Mouse (Mus musculus) lung, embryonic 14.5 days (tissue): ENCODE results near the gene Xylb. TPM values are rescaled to one million over a fixed set of nuclear protein-coding genes. Genes with fewer than 3 reads are reported as not detected.
A peak's percentile ranks its signal among the peaks of the same experiment; 100 is the strongest.

Experiments
- ATAC-seq: fragments of 200-750 bp; cut with Nextera tagmentation; 2 replicates; pipeline ENCODE4 v1.8.0; 2017; ENCODE audit warnings: mild to moderate bottlenecking, moderate TSS enrichment, moderate library complexity; ENCODE audit not compliant: insufficient read depth
- DNase-seq: peaks from one replicate; pipeline ENCODE4 v3.0.0-alpha.2; 2015
- H3K27ac ChIP-seq: fragments of 300-500 bp; sonication (generic); 2 replicates; pipeline ENCODE4 v1.5.1; 2014; ENCODE audit warnings: low read depth, mild to moderate bottlenecking, moderate library complexity
- H3K27me3 ChIP-seq: fragments of 300-500 bp; sonication (generic); 2 replicates; pipeline ENCODE4 v1.6.1; 2014; ENCODE audit warnings: low read length, control low read depth; ENCODE audit not compliant: insufficient read depth
- H3K36me3 ChIP-seq: fragments of 300-500 bp; sonication (generic); 2 replicates; pipeline ENCODE4 v1.6.1; 2014; ENCODE audit warnings: control low read depth; ENCODE audit not compliant: insufficient read depth
- H3K4me1 ChIP-seq: fragments of 300-500 bp; sonication (generic); 2 replicates; pipeline ENCODE4 v1.6.1; 2014; ENCODE audit warnings: antibody characterized with exemption, control low read depth; ENCODE audit not compliant: insufficient read depth
- H3K4me2 ChIP-seq: fragments of 300-500 bp; sonication (generic); 2 replicates; pipeline ENCODE4 v1.6.1; 2014; ENCODE audit warnings: mild to moderate bottlenecking
- H3K4me3 ChIP-seq: fragments of 300-500 bp; sonication (generic); 2 replicates; pipeline ENCODE4 v1.5.1; 2014; ENCODE audit warnings: low read depth, low read length
- H3K9ac ChIP-seq: fragments of 300-500 bp; sonication (generic); 2 replicates; pipeline ENCODE4 v1.6.1; 2014
- H3K9me3 ChIP-seq: fragments of 300-500 bp; sonication (generic); 2 replicates; pipeline ENCODE4 v1.6.1; 2016; ENCODE audit warnings: low read depth, low read length, control low read depth
- CTCF ChIP-seq: IDR thresholded peaks from 2 replicates; pipeline ENCODE4 v1.5.1; 2016; ENCODE audit warnings: antibody characterized with exemption, low read depth
- WGBS: fragments of 180-500 bp; shearing (Covaris S2); extraction: QIAGEN DNeasy Blood & Tissue Kit; methylation state at CpG from one replicate; pipeline ENCODE4 v1.1.7; 2014; 5-methylcytosine and 5-hydroxymethylcytosine counted together
- polyA plus RNA-seq: library from polyadenylated mRNA; unstranded; fragments of >200 nt; fragmentation: Nextera tagmentation; extraction: Ambion mirVana; gene quantifications from 2 replicates; pipeline ENCODE4 v1.2.1, GENCODE M21; 2014

Gene Xylb
- polyA plus RNA-seq, 1 experiment from 2014 or later = 7.9 TPM

DNA sequence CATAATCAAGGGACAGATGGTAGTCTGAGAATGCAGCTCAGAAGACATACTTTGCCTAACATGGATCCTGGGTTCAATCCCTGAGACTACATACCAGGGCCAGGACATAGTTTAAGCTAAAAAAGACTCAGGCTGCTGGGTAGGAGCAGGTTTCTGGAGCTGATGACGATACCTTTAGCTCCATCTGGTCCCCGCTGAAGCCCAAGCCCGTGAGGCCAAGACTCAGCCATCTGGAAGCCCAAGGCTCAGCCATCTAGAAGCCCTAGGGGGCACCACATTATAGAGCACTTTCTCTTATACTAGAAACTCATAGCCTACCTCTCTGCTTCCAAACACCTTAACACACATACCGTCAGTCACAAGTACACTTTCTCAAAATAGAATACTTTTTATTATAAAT, 21.6 kb upstream of the Xylb start:
- ATAC-seq (no peak), DNase-seq (no peak)

DNA sequence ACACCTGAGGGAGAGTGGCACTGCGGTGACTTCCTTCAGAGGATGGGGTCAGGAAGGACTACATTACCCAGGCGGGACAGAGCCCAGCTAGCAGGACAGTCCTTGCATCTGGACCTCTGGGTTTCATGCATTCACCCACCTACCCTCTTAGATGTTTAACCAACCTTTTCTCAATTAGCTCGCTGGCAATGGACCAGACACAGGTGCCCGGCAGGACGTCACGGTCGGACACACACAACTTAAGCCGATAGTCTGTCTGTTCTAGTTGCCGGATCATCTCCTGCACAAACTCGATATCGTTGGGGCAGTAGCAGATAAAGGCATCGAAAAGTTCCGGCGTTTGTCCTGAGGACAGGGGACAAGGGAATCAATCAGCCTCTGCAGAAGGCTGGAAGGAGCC, 19.3 kb upstream of the Xylb start:
- TF ChIP-seq CTCF = no peak
- WGBS = 91% methylated on average over 14 of the region's 14 CpGs
- Histone ChIP-seq H3K36me3 (0 out of 2 replicates have a peak, but pooled peaks cover 9% of the 10 kb centered on the region), H3K4me3 (no peak overlapping the region), H3K9me3 (no peaks in the 10 kb centered on the region), H3K9ac (no peak overlapping the region), H3K27ac (no peak overlapping the region), H3K4me1 (peaks cover 7% of the 10 kb centered on the region), H3K27me3 (no peaks in the 10 kb centered on the region), H3K4me2 (no peak overlapping the region)
- DNase-seq (no peak), ATAC-seq (no peak)

More for the DNA sequence above, 21.6 kb upstream of the Xylb start:
- Histone ChIP-seq H3K4me3 (no peak overlapping the region), H3K4me1 (no peaks in the 10 kb centered on the region), H3K9ac (no peak overlapping the region), H3K27ac (no peak overlapping the region), H3K4me2 (no peak overlapping the region), H3K36me3 (0 out of 2 replicates have a peak, but pooled peaks cover 9% of the 10 kb centered on the region), H3K27me3 (no peaks in the 10 kb centered on the region), H3K9me3 (no peaks in the 10 kb centered on the region)
- WGBS = 73% methylated on average over 4 of the region's 4 CpGs
- no peak for TF ChIP-seq CTCF

DNA sequence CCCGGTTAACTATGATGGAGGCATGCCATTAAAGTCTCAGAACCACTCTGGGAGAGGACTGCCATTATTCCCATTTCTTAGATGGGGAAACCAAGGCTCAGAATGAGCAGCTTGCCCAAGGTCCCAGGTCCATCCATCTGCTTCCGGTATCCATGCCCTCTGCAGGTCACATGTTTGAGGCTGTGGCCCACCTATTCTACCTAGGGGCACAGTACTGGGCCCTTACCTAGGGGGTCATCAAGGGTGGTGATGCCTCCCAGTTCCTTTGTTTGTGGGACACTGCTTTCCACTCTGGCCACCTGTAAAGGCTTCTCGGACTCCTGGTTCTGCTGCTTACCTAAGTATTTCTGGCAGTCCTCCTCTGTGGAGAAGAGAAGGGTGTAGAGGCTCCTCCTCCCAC, 18.8 kb upstream of the Xylb start:
- no peak for ATAC-seq
- Histone ChIP-seq H3K36me3 (peaks cover 13% of the 10 kb centered on the region; the same call in 1 of the 2 replicates), H3K9me3 (no peaks in the 10 kb centered on the region), H3K4me2 (no peak overlapping the region), H3K27me3 (no peaks in the 10 kb centered on the region), H3K4me3 (no peak overlapping the region), H3K4me1 (peaks cover 7% of the 10 kb centered on the region), H3K27ac (no peak overlapping the region), H3K9ac (no peak overlapping the region)
- WGBS = 80% methylated on average over 3 of the region's 3 CpGs
- DNase-seq = no peak
- no peak for TF ChIP-seq CTCF

DNA sequence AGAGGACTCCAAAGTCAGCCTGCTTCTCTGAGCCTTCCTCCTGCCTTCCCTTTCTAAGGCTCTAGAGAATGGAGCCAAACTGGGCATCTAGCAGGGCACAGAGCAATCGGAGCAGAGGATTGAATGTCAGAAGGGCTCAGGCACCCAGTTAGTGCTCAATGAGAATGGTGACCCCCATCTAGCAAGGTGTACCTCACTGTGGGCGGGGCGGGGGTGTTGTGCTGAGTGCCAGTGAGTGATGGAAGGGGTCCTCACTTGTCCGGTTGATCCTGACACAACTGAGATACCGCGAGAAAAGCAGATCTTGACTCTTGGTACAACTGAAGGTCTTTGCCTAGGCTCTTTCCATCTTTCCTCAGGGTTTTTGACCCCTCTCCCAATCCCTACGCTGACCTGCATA, 18.1 kb upstream of the Xylb start:
- Histone ChIP-seq H3K4me3 (peak overlapping the region; percentile 71), H3K9ac (peak overlapping the region; percentile 70), H3K27ac (no peak overlapping the region), H3K36me3 (peaks cover 16% of the 10 kb centered on the region; the same call in 1 of the 2 replicates), H3K27me3 (no peaks in the 10 kb centered on the region), H3K4me1 (peaks cover 7% of the 10 kb centered on the region), H3K9me3 (no peaks in the 10 kb centered on the region), H3K4me2 (peak overlapping the region; percentile 91)
- no peak for ATAC-seq
- WGBS = 45% methylated on average over 7 of the region's 7 CpGs
- no peak for DNase-seq
- no peak for TF ChIP-seq CTCF

DNA sequence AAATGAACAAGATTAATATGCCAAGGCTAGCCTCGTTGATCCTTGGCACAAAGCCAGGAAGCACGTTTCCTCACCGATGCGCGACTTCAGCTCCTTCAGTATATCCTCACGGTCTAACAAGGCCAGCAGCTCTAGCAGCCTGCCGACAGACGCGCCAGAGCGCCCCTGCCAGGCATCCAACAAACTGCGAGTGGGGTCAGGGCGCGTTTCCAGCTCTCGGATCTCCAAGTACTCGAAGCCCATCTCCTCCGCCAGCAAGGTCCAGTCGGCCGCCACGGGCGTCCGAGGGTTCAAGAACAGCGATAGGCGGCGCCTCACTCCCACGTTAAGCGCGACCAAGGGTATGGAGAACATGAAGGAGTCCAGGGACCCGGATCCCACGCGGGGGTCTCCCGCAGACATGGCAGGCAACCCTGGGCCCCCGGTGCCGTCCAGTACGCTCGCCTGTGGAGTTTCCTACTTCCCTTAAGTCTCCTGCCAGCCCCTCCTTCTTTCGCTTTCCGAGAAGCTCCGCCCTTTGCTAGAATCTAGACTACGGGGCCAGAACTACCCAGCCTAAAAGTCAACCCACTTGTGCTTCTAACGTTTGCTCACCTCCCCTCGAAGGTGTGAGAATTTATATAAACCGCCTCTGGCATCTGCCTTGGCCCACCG, 17.5 kb upstream of the Xylb start, which contains the start of gene Acaa1a:
Gene Acaa1a, plus strand, starts transcription at position 119 of the 654 bp plus-strand sequence.
- Histone ChIP-seq H3K9ac (peak within 1 kb of the TSS; percentile 70), H3K27me3 (no peaks in the 10 kb centered on the region), H3K4me1 (peaks cover 7% of the 10 kb centered on the region), H3K4me3 (peak within 1 kb of the TSS; percentile 71), H3K9me3 (no peaks in the 10 kb centered on the region), H3K36me3 (peaks cover 21% of the 10 kb centered on the region; the same call in 1 of the 2 replicates), H3K4me2 (peak within 1 kb of the TSS; percentile 91), H3K27ac (peak within 1 kb of the TSS; percentile 94)
- under 1% methylated on average over 43 of the region's 43 CpGs for WGBS
- TF ChIP-seq CTCF = peak; percentile 47
- DNase-seq (peak; percentile 82), ATAC-seq (no peak)

DNA sequence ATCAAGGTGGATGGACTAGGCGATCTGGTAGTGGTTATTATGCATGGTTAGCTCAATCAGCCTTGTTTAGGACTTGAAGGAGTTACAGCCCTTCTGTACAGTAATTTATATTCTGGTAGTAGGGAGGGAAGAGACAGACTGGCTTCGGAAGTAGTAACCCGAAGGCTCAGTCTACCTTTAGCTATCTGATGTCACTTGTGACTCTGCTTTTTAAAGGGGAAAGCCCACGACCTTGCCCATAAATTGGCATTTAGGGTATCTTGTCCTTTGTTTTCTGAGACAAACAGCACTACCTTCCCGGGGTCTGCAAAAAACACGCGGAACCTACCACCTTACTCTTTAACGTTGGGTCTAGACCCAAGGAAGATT, 17.0 kb upstream of the Xylb start:
- H3K27ac ChIP-seq = peak overlapping the region; percentile 94
- peaks cover 7% of the 10 kb centered on the region for H3K4me1 ChIP-seq
- peaks cover 25% of the 10 kb centered on the region for H3K36me3 ChIP-seq
- H3K4me2 ChIP-seq = peak overlapping the region; percentile 91
- H3K9me3 ChIP-seq = no peaks in the 10 kb centered on the region
- H3K9ac ChIP-seq = peak overlapping the region; percentile 70
- H3K27me3 ChIP-seq = no peaks in the 10 kb centered on the region
- ATAC-seq (no peak), DNase-seq (no peak)
- H3K4me3 ChIP-seq = peak overlapping the region; percentile 71
- WGBS = 2% methylated on average over 8 of the region's 8 CpGs
- no peak for TF ChIP-seq CTCF

DNA sequence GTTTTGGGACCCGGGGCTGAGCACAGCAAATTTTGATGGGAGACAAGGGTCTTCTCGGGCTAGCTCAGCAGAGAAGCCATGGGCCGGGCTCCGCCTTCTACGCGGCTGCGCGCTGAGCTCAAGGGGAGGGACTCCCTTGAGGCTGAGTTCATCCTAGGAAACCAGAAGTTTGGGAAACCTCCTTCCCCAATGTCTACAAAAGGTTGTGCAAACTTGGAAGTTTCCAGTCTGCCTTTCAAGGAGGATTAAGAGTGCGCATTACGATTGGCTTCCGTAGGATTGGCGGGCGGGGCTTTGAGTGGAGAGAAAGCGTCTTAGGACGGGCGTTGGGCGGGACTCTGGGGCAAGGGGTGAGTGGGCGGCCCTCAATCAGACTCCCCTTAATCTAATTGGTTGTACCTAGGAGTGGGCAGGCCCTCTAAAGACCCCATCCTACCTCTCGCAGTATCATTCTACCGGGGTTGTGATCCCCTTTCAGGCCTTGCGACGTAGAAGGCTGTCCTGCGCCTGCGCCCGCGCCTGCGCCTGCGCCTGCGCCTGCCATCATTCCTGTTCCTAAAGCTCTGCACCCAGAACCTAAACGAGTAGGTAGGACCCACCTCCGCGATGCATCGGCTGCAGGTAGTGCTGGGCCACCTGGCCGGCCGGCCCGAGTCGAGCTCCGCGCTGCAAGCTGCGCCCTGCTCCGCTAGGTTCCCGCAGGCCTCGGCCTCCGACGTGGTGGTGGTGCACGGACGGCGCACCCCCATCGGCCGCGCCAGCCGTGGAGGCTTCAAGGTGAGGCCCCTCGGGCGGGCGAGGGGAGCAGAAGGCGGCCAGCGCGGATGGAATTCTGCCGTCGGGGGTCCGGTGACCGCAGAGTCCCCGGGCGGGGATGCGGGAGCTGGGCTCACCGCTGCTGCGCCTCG, 16.0 kb upstream of the Xylb start, which contains the start of gene Myd88:
Gene Myd88, minus strand, starts transcription at position 503 of the 908 bp plus-strand sequence.
- ATAC-seq (peak; percentile 99), DNase-seq (peak; percentile 99)
- H3K4me3 ChIP-seq = peak within 1 kb of the TSS; percentile 71
- peak within 1 kb of the TSS; percentile 91 for H3K4me2 ChIP-seq
- H3K27ac ChIP-seq = peak within 1 kb of the TSS; percentile 94
- no peak for TF ChIP-seq CTCF
- H3K9me3 ChIP-seq = no peaks in the 10 kb centered on the region
- H3K4me1 ChIP-seq = peaks cover 7% of the 10 kb centered on the region
- H3K9ac ChIP-seq = peak within 1 kb of the TSS; percentile 70
- under 1% methylated on average over 67 of the region's 68 CpGs for WGBS
- H3K36me3 ChIP-seq = peaks cover 33% of the 10 kb centered on the region
- H3K27me3 ChIP-seq = no peaks in the 10 kb centered on the region
